Mouse (Mus musculus) megakaryocyte, embryonic 14.5 days (primary cell): ENCODE results near the gene Taf1.

Source experiments
- FLI1 ChIP-seq: IDR thresholded peaks from 2 replicates; pipeline ENCODE4 v1.6.1; 2012; ENCODE audit warnings: low read length, inconsistent platforms, mixed read lengths
- GATA1 ChIP-seq: IDR thresholded peaks from 3 replicates; pipeline ENCODE4 v1.6.1; 2012; ENCODE audit warnings: mixed read lengths, low read length, inconsistent platforms, borderline replicate concordance

GRCm38 (mm10) chrX:101639306-101639705 lies 106.8 kb downstream of the Taf1 start:
- no peak for TF ChIP-seq GATA1
- no peak for TF ChIP-seq FLI1
